Mouse (Mus musculus): Measurements from ENCODE around the gene Dapk3.

GRCm38 (mm10) chr10:81180946-81181345 lies 1.9 kb upstream of the Dapk3 start:
- TF ChIP-seq CTCF (IDR thresholded peaks at IDR 0.05) (no peak), POLR2A (IDR thresholded peaks at IDR 0.05; ENCODE audit: insufficient read depth, low read depth, low read length) (no peak)

All from heart, adult 2 months (tissue).